Mouse (Mus musculus) megakaryocyte-erythroid progenitor cell, adult 5 weeks (primary cell): ENCODE measurements around the gene Bend6. TPM values are rescaled to one million over a fixed set of nuclear protein-coding genes. Genes with fewer than 3 reads are reported as not detected.

Experiments used
- polyA plus RNA-seq: library from polyadenylated mRNA; stranded (reverse); fragments of >175 nt; gene quantifications from 2 replicates; pipeline ENCODE4 v1.2.3, GENCODE M21; 2012

Gene Bend6
- polyA plus RNA-seq: not detected in 2 replicates

GRCm38 (mm10) chr1:33907421-33908190, at the start of gene Bend6:
Gene Bend6, minus strand, starts transcription at chr1:33907816.

GRCm38 (mm10) chr1:33908191-33908962, 761 bp upstream of the Bend6 start, which contains the start of gene Dst:
Gene Dst, plus strand, starts transcription at chr1:33908225.

GRCm38 (mm10) chr1:33813868-33814794, 93.5 kb downstream of the Bend6 start, which contains the start of gene Zfp451:
Gene Zfp451, minus strand, starts transcription at chr1:33814595.

Other genes with a start within 250 kb of the Bend6 start
- 5.3 and 5.6 TPM in 2 replicates for gene Prim2, start 238.0 kb downstream of the Bend6 start, polyA plus RNA-seq
- 2.4 and 2.6 TPM in 2 replicates for gene Rab23, start 187.9 kb downstream of the Bend6 start, polyA plus RNA-seq
- 23.5 and 29.9 TPM in 2 replicates for gene Bag2, start 150.0 kb downstream of the Bend6 start, polyA plus RNA-seq
- gene Zfp451, start 93.2 kb downstream of the Bend6 start, polyA plus RNA-seq: 18.6 and 21.5 TPM in 2 replicates
- 2.4 and 3.8 TPM in 2 replicates for gene Dst, start 409 bp upstream of the Bend6 start, polyA plus RNA-seq